Mouse (Mus musculus) heart, embryonic 11.5 days (tissue): ENCODE measurements at regions not wholly inside any gene's neighbourhood (a gene's known extent, or its start where the extent isn't known, plus 50 kb on each side); places are given as distances from the start of the nearest gene placed in this dataset.

ENCODE experiments used
- ATAC-seq: fragments of 200-750 bp; cut with Nextera tagmentation; replicated peaks from 2 replicates; pipeline ENCODE4 v1.8.0; 2017; ENCODE audit warnings: moderate library complexity; ENCODE audit not compliant: insufficient number of reproducible peaks, low FRiP score, low TSS enrichment
- H3K27ac ChIP-seq: fragments of 300-500 bp; sonication (generic); 2 replicates; pipeline ENCODE4 v1.5.1; 2014; ENCODE audit warnings: mild to moderate bottlenecking, low read depth, low read length
- H3K27me3 ChIP-seq: fragments of 300-500 bp; sonication (generic); 2 replicates; pipeline ENCODE4 v1.6.1; 2014; ENCODE audit warnings: mild to moderate bottlenecking, low read length, mixed read lengths; ENCODE audit not compliant: control insufficient read depth, insufficient read depth
- H3K36me3 ChIP-seq: fragments of 300-500 bp; sonication (generic); 2 replicates; pipeline ENCODE4 v1.6.1; 2014; ENCODE audit warnings: mild to moderate bottlenecking, low read length, moderate library complexity, mixed read lengths; ENCODE audit not compliant: control insufficient read depth, insufficient read depth
- H3K4me1 ChIP-seq: fragments of 300-500 bp; sonication (generic); 2 replicates; pipeline ENCODE4 v1.6.1; 2014; ENCODE audit warnings: low read length; ENCODE audit not compliant: control insufficient read depth, insufficient read depth
- H3K4me2 ChIP-seq: fragments of 300-500 bp; sonication (generic); 2 replicates; pipeline ENCODE4 v1.6.1; 2014; ENCODE audit warnings: mild to moderate bottlenecking, moderate library complexity
- H3K4me3 ChIP-seq: fragments of 300-500 bp; sonication (generic); 2 replicates; pipeline ENCODE4 v1.5.1; 2014; ENCODE audit warnings: low read depth, low read length
- H3K9ac ChIP-seq: fragments of 300-500 bp; sonication (generic); 2 replicates; pipeline ENCODE4 v1.6.1; 2014; ENCODE audit warnings: mild to moderate bottlenecking, low read depth, low read length, moderate library complexity
- H3K9me3 ChIP-seq: fragments of 300-500 bp; sonication (generic); replicated peaks from 2 replicates; pipeline ENCODE4 v1.6.1; 2016; ENCODE audit warnings: low read length; ENCODE audit not compliant: control insufficient read depth
- WGBS: fragments of 180-500 bp; shearing (Covaris S2); extraction: QIAGEN DNeasy Blood & Tissue Kit; methylation state at CpG from one replicate; pipeline ENCODE4 v1.1.7; 2014; ENCODE audit not compliant: insufficient replicate concordance; 5-methylcytosine and 5-hydroxymethylcytosine counted together

DNA sequence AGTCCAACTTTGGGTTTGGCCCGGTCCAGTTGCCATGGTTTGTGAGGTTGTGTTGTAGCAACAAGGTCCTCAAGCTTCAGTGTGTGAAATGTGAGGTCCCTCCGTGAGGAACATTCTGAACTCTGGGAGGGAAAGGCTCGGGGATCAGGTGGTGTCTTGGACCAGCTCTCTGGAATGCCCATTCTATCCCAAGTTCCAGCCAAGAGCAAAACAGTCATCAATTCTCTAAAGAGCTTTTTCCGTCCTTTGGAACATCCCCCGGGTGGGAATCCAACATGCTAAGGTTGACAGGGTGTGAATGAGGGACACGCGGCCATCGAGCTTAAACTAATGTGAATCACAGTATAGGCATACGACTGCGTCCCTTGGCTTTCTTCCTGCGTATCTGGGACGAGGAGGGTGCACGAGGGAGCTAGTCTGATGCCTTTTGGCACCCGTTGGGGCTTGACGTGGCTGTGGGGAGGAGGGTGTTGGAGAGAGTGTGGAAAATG, 145.4 kb downstream of the Tmx1 start:
- 87% methylated on average over 15 of the region's 15 CpGs for WGBS
- ATAC-seq, result no peak

DNA sequence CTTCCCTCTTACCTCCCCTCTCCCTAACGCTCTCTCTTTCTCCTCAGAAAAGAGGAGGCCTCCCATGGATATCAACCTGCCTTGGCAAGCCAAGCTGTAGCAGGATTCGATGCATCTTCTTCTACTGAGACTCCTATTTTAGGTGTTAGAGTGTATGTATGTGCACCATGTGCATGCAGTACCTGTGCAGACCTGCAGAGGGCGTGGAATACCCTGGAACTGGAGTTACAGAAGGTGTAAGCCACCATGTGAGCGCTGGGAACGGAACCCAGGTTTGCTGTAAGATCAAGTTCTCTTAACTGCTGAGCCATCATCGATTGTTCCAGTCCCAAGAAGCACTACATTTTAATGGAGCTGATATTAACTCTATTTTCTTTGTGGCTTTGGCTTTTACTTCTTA, 146.8 kb downstream of the Tmx1 start:
- H3K4me3 ChIP-seq, result no peak overlapping the region
- H3K4me2 ChIP-seq, result no peak overlapping the region
- no peaks in the 10 kb centered on the region for H3K27me3 ChIP-seq
- H3K27ac ChIP-seq, result no peak overlapping the region
- no peaks in the 10 kb centered on the region for H3K36me3 ChIP-seq
- peaks cover 3% of the 10 kb centered on the region; the same call in 1 of the 2 replicates for H3K9me3 ChIP-seq
- ATAC-seq, result no peak
- no peak overlapping the region for H3K9ac ChIP-seq
- WGBS, result 80% methylated on average over 6 of the region's 6 CpGs
- no peaks in the 10 kb centered on the region for H3K4me1 ChIP-seq

More for the DNA sequence above, 145.4 kb downstream of the Tmx1 start:
- Histone ChIP-seq H3K27me3 (no peaks in the 10 kb centered on the region), H3K9me3 (peaks cover 3% of the 10 kb centered on the region; the same call in 1 of the 2 replicates), H3K9ac (no peak overlapping the region), H3K27ac (no peak overlapping the region), H3K4me3 (no peak overlapping the region), H3K4me1 (no peaks in the 10 kb centered on the region), H3K4me2 (no peak overlapping the region), H3K36me3 (no peaks in the 10 kb centered on the region)

DNA sequence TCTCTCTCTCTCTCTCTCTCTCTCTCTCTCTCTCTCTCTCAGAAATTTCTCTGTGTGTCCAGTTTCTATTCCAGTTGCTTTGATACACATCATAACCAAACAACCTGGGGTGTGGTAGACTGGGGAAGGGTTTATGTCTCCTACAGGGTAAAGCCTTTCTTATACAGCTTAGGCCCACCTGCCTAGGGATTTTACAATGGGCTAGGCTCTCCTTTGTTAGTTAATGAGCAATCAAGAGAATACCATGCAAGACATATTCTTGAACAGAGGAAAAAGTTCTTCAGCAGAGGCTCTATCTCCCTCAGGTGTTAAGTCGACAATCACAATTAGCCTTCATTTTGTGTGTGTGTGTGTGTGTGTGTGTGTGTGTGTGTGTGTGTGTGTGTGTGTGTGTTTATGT, 151.0 kb downstream of the Tmx1 start:
- H3K27ac ChIP-seq, result no peak overlapping the region
- H3K4me3 ChIP-seq, result no peak overlapping the region
- 94% methylated on average over 1 of the region's 1 CpGs for WGBS
- ATAC-seq, result no peak
- no peak overlapping the region for H3K9ac ChIP-seq
- peaks cover 3% of the 10 kb centered on the region; the same call in 1 of the 2 replicates for H3K9me3 ChIP-seq
- no peaks in the 10 kb centered on the region for H3K27me3 ChIP-seq
- H3K4me2 ChIP-seq, result no peak overlapping the region
- H3K4me1 ChIP-seq, result peaks cover 5% of the 10 kb centered on the region; the same call in 1 of the 2 replicates
- H3K36me3 ChIP-seq, result no peaks in the 10 kb centered on the region

DNA sequence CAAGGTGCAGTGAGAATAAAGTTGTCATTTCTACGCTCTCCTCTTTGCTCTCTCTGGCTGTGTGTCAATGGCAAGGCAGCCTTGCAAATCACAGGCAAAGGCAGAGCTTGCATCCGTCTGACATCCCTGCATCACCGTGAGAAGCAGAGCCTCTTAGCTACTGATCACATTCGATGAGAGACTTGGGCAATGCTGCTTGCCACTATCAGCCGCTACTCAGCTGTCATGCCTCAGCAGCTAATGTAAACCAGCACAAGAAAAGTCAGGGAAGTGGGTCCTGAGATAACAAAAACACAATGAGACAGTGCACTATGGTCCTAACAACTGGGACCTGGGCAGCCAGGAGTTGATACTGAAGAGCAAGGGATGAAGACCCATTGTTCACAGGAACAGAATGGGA, 155.8 kb downstream of the Tmx1 start:
- WGBS, result 32% methylated on average over 5 of the region's 5 CpGs
- Histone ChIP-seq H3K9me3 (no peaks in the 10 kb centered on the region), H3K36me3 (no peaks in the 10 kb centered on the region), H3K9ac (no peak overlapping the region), H3K27ac (peak overlapping the region; percentile 59; the same call in 1 of the 2 replicates), H3K27me3 (no peaks in the 10 kb centered on the region), H3K4me1 (peaks cover 5% of the 10 kb centered on the region; the same call in 1 of the 2 replicates), H3K4me2 (no peak overlapping the region), H3K4me3 (no peak overlapping the region)
- no peak for ATAC-seq

DNA sequence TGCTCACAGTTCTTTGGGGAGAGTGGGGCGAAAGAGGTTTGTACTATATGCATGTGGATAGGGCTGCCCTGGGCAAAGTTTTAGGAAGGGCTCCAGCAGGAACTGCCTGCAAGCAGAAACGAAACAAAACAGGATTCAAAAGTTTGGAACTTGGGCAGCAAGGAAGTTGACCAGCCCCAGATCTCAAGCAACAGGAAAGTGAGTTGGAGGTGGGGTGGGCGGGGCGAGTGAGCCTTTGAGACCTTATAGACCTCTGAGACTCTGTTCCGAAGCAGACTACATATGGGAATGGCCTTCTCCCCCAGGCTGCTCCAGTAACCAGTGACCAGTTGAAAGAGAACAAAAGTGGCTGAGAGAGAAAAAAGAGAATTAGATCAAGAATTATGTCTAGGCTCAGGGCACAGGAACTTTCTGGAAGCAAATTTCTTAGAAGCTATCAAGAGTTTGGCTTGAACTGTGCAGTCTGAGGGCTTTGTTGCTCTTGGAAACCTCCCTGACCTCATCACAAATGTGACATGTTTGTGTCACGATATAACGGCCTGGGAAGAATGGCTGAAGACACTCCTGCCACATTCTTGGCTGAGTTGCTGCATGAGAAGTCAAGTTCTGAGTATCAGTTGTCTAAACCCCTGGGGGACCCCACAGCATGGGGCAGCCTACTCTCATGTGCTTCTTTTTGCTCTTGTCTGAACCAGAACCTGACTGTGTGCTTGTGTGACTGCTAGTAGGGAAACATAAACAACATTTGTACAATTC, 156.4 kb downstream of the Tmx1 start:
- no peak for ATAC-seq
- no peaks in the 10 kb centered on the region for H3K36me3 ChIP-seq
- no peak overlapping the region for H3K9ac ChIP-seq
- H3K4me3 ChIP-seq, result no peak overlapping the region
- H3K27me3 ChIP-seq, result no peaks in the 10 kb centered on the region
- H3K4me2 ChIP-seq, result no peak overlapping the region
- peaks cover 5% of the 10 kb centered on the region; the same call in 1 of the 2 replicates for H3K4me1 ChIP-seq
- WGBS, result 57% methylated on average over 7 of the region's 7 CpGs
- peak overlapping the region; percentile 59 for H3K27ac ChIP-seq
- H3K9me3 ChIP-seq, result no peaks in the 10 kb centered on the region

- no peaks in the 10 kb centered on the region for H3K36me3 ChIP-seq
- no peaks in the 10 kb centered on the region for H3K9me3 ChIP-seq
- H3K4me1 ChIP-seq, result peaks cover 8% of the 10 kb centered on the region
- no peak overlapping the region for H3K27ac ChIP-seq
- H3K9ac ChIP-seq, result no peak overlapping the region
- no peak overlapping the region for H3K4me2 ChIP-seq
- H3K4me3 ChIP-seq, result no peak overlapping the region
- no peaks in the 10 kb centered on the region for H3K27me3 ChIP-seq
- no peak for ATAC-seq
- WGBS, result 32% methylated on average over 5 of the region's 5 CpGs
Measured at GRCm38 (mm10) chr12:70611891-70612290, 159.0 kb downstream of the Tmx1 start.

- Histone ChIP-seq H3K36me3 (no peaks in the 10 kb centered on the region), H3K4me3 (no peak overlapping the region), H3K4me1 (peaks cover 8% of the 10 kb centered on the region), H3K9me3 (no peaks in the 10 kb centered on the region), H3K4me2 (no peak overlapping the region), H3K27me3 (no peaks in the 10 kb centered on the region), H3K9ac (no peak overlapping the region), H3K27ac (no peak overlapping the region)
- WGBS, result 66% methylated on average over 5 of the region's 5 CpGs
- no peak for ATAC-seq
Measured at GRCm38 (mm10) chr12:70613244-70613643, 160.3 kb downstream of the Tmx1 start.

- no peaks in the 10 kb centered on the region for H3K9me3 ChIP-seq
- no peak overlapping the region for H3K4me3 ChIP-seq
- no peak overlapping the region for H3K4me2 ChIP-seq
- no peaks in the 10 kb centered on the region for H3K27me3 ChIP-seq
- H3K36me3 ChIP-seq, result no peaks in the 10 kb centered on the region
- peaks cover 3% of the 10 kb centered on the region; the same call in 1 of the 2 replicates for H3K4me1 ChIP-seq
- WGBS, result 67% methylated on average over 2 of the region's 2 CpGs
- no peak overlapping the region for H3K27ac ChIP-seq
- no peak overlapping the region for H3K9ac ChIP-seq
- ATAC-seq, result no peak
Measured at GRCm38 (mm10) chr12:70614101-70614500, 161.2 kb downstream of the Tmx1 start.

DNA sequence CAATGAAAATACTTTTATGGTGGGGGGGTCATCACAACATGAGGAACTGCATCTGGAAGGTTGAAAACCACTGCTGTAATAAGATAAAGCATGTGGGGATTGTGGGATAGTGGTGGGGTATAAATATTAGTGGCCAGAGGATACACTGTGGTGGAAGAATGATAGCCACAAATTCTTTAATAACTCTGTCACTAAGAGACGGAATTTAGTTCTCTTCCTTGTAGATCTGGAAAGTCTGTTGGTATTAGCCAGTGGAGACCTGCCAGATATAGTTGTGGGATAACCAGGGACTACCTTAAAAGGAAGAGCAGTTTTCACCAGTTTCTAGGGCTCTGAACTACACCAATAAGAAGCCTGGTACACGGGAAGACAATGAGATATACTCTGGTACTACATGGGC, 161.8 kb downstream of the Tmx1 start:
- no peak overlapping the region for H3K9ac ChIP-seq
- no peaks in the 10 kb centered on the region for H3K9me3 ChIP-seq
- no peak for ATAC-seq
- H3K27ac ChIP-seq, result no peak overlapping the region
- no peak overlapping the region for H3K4me3 ChIP-seq
- peaks cover 3% of the 10 kb centered on the region; the same call in 1 of the 2 replicates for H3K4me1 ChIP-seq
- 76% methylated on average over 2 of the region's 2 CpGs for WGBS
- H3K36me3 ChIP-seq, result no peaks in the 10 kb centered on the region
- H3K27me3 ChIP-seq, result no peaks in the 10 kb centered on the region
- no peak overlapping the region for H3K4me2 ChIP-seq
